Mouse (Mus musculus): ENCODE measurements around the gene Gse1. TPM values are rescaled to one million over a fixed set of nuclear protein-coding genes. Genes with fewer than 3 reads are reported as not detected.

The Gse1 gene
- total RNA-seq, 2 experiments from 2014 or later, result 58.1 to 60.7 TPM

- no peak for DNase-seq (ENCODE audit: low spot score in 2 of 2)
Observed at GRCm38 (mm10) chr8:120211345-120211744, 16.9 kb upstream of the Gse1 start.

GRCm38 (mm10) chr8:120212596-120212995 lies 15.7 kb upstream of the Gse1 start:
- DNase-seq (ENCODE audit: low spot score in 2 of 2), result no peak

DNA sequence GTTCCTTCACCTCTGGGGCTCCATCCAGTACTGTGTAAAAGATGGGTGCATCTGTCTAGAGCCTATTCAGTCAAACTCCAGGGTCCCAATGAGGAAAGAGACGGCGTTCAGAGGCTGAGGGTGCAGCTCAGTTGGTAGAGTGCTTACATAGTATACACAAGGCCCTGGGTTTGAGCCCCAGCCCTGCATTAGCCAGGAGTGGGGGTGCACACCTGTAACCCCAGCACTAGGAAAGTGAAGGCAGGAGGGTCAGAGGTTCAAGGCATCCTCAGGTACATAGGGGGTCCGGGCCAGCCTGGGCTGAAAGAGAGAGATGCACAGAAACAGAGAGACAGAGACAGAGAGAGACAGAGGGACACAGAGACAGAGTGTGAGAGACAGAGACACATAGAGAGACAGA lies 15.0 kb upstream of the Gse1 start:
- DNase-seq (ENCODE audit: low spot score in 2 of 2), result no peak

DNA sequence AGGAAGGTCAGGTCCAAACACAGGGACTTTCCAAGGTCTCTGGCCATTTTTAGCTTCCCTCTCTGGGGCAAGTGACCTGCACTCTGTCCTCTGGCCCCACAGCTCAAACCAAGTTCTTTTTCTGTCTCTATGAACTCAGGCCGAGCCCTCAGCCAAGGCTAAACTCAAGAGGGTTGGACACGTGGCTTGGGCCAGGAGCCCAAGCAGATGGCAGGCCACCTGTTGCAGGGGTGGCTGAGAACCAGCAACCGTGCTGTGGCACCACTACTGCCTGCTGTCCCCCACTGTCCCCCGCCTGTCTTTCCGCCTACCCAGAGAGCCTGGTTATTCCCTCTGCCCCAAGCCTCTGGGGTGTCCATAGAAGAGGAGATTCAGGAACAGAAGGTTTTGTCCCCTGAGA lies 14.3 kb upstream of the Gse1 start:
- no peak for DNase-seq (ENCODE audit: low spot score in 2 of 2)

DNA sequence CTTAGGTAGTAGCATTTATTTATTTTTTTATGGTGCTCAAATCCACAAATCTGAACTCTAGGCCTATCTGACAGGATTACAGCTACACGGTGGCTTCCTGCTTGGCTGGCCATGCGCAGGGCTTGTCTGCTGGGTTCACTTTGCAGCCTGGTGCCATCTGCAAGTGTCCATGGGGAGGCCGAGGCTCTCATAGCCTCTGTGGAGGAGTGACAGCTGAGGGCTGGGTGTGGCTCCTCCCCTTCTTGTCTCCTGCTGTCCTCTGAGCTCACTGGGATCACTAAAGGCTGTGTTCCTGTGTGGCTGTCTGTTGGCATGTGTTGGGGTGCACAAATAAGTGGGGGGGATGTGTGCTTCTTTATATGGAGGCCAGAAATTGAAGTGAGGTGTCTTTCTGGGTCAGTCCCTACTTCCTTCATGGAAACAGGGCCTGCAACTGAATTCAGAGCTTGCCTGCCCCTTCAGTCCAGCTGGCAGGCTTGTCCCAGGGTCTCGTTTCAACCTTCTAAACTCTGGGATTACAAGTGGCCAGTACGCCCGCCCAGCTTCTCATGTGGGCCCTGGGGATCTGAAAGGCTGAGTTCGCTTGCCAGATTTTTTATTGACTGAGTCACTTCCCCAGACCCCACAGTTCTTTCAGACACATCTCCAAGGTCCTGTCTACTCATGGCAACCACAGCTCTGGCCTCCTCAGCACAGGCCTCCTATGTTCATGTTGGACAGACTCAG lies 12.7 kb upstream of the Gse1 start:
- DNase-seq (ENCODE audit: low spot score in 2 of 2), result no peak

DNA sequence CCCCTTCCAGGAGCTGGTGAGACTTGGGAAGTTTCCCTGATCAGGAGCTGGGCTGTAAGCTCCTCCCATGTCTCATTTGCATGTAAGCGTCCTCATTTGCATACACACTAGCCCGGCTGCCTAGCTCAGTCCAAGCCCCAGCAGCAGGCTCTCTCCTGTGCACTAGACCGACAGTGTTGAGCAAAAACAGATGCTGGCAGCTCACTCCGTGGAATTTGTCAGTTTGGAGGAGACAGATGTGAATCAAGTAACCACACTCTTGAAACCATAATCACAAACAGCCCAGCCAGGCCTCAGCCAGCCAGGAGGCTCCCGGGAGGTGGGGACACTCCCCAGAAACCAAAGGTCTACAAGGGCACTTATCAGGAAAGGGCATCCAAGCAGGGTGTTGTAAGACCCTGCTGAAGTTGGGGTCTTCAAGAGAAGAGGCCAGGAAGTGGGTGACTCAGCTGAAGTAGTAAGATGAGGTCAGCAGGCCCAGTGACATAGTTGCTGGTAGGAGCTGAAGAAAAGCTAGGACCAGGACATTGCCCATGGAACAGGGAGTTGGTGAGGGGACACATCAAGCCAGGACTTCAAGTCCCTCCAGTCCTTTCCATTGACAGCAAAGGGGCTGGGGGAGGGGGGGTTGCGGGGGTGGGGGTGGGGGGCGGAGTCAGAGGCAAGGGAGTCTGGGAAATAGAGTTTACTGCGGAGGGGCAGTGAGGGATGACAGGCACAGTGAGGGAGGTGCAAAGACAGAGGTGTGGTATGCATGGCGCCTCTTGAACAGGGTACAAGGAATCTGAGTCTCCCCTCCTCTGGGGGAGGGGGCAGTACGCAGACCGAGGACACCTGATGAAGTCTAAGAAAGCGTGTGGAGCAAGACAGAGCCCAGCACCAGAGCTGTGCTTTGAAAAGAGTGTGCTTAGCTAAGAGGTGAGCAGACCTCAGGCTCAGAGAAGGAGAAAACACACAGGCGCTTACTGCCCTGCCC lies 11.1 kb upstream of the Gse1 start:
- no peak for DNase-seq (ENCODE audit: low spot score in 2 of 2)

- DNase-seq (ENCODE audit: low spot score in 2 of 2), result no peak
Observed at GRCm38 (mm10) chr8:120222548-120222947, 5.7 kb upstream of the Gse1 start.

DNA sequence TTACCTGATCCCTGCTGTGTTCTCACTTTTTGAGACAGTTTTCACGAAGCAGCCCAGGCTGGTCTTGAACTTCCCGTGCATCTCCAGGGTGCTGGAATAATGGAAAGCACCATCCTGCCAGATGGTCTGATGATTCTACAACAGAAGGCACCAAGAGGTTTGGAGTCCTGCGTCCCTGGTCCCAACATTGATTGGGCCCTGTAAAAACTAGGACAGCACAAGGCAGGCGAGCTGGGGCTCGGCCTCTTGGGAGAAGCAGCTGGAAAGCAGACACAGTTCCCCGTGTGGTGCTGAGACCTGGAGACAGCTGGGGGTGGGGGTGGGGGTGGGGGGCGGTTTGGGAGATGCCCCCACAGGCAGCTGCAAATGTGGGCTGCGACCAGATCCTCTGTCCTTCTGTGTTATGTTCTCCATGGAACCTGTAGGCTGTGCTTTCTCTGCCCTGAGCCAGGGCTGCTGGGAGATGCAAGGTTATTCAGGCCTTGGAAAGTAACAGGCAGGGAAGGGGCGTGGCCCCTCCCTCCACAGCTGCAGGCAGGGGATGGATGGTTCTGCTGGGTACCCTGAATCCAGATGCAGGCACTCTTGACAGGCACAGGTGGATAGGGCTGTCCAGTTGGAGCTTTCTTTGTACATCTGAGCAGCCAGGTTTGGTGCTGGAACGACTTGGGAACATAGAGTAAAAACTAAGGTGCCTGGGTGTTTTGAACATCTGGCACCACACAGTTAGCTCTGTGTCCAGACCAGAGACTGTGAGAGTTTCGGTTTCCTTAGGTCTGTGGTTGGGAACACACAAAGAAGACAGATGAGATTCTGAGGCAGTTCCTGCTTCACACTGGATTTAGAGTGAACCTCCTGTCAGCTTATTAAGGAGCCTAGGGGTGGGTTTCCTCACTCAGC lies 3.5 kb upstream of the Gse1 start:
- DNase-seq (ENCODE audit: low spot score in 2 of 2), result no peak

- DNase-seq (ENCODE audit: low spot score in 2 of 2), result no peak
Observed at GRCm38 (mm10) chr8:120225421-120226151, 2.7 kb upstream of the Gse1 start.

GRCm38 (mm10) chr8:120226700-120227577 lies 1.3 kb upstream of the Gse1 start:
- DNase-seq (ENCODE audit: low spot score in 2 of 2), result no peak

DNA sequence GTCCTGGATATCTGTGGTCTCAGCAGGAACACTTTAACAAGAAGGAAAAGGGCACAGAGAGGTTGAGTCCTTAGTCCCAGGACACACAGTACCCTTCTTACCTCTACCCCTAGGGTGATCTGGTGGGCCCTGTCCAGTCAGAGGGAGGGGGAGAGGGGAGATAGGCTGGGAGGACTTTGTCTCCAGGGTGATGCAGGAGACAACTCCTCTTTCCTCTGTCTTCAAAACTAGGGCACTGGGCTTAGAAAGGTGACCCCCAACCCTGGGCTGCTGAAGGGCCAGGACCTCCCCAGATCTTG lies 729 bp upstream of the Gse1 start:
- DNase-seq (ENCODE audit: low spot score in 2 of 2), result no peak

GRCm38 (mm10) chr8:120228781-120229573 lies 721 bp downstream of the Gse1 start:
- DNase-seq (ENCODE audit: low spot score in 2 of 2), result no peak

GRCm38 (mm10) chr8:120229574-120229916 lies 1.3 kb downstream of the Gse1 start:
- no peak for DNase-seq (ENCODE audit: low spot score in 2 of 2)

GRCm38 (mm10) chr8:120230081-120230480 lies 1.8 kb downstream of the Gse1 start:
- no peak for DNase-seq (ENCODE audit: low spot score in 2 of 2)

DNA sequence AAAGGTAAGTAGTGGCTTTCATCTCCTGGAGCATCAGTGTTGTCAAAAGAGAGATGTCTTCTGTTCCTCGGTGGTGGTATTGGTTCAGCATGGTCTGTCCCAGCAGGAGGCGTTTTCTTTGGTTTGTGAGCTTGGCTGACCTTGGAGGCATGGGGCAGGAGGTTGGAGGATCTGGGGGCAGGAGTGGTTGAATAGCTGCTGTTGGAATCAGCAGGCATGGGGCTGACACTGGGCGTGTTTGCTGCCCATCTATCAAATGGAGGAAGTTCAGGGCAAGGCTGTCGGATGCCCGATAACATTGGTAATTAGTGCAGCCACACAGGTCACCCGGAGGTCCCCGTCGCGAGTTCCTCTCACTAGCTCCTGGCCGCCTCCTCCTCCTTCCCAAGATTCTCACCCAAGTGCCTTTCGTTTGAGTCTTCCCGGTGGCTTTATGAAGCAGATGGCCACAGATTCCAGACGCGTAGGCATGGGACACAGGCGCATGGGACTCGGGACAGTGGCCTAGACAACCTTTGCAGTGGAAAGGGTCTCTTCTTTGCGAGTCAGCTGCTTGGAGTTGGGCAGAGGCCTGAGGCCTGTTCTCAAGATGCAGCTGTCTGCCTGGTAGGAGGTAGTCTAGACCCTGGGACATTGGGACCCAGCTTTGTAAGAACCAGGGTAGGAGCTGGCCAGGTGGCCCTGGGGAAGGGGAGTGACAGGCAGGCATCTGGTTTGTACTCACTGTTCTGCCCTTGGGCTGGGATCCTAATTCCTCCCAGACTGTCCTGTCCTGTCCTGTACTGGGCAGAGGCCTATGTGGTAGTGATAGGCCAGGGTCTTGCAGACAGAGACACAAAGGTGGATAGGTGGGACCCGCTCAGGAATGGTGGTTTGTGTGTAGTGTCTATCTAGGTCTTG lies 2.7 kb downstream of the Gse1 start:
- no peak for DNase-seq (ENCODE audit: low spot score in 2 of 2)

DNA sequence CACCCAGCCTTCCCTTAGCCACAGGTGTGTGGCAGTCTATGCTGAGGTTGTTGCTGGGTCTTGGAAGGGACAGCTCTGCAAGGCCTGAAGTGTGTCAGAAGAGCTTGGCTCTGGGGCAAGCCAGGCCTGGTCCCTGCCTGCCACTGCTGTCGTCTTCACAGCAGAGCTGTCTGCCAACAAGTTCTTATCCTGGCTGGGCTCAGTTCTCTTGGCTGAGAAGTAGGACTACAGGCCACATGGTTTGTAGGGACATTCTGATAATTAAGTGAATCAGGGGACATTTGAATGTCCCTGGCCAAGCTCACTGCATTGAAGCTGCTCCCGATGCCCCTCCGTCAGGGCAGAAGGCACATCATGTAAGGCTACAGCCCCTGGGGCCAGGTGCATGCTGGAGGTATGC lies 3.6 kb downstream of the Gse1 start:
- no peak for DNase-seq (ENCODE audit: low spot score in 2 of 2)

DNA sequence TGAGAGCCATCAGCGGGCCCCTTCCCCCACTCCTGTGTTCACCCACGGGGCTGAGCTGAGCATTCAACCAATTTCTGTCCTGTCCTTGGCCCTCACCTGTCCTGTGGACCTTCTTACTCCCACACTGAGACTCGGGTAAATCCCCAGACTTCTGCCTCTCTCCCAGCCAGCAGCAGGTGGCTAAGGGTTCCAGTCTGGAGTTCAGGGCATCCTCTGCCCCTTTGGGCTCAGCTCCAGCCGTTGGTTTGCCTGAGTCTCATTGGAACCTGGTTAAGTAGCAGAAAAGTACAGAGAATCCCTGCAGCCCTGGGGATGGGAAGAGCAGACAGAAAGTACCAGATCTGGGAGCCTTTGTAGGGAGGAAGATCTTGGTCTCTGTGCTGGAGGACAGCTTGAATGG lies 4.1 kb downstream of the Gse1 start:
- DNase-seq (ENCODE audit: low spot score in 2 of 2), result no peak

- DNase-seq (ENCODE audit: low spot score in 2 of 2), result no peak
Observed at GRCm38 (mm10) chr8:120232913-120233312, 4.7 kb downstream of the Gse1 start.

Measured in adrenal gland, postnatal 4 days (tissue).